In genomic region chr14:96461756-96462155, GRCm38 (mm10) we compare ENCODE assay signal across 22 mouse cellular contexts. TPM values are rescaled to one million over a fixed set of nuclear protein-coding genes. Genes with fewer than 3 reads are reported as not detected.
DNase-seq lines count a peak whose midpoint lies in the region; ATAC-seq and TF ChIP-seq lines count a peak whose summit lies in the region.
"Had no signal": no experiment of that assay in that cellular context is flagged by ENCODE, and none has a peak within 500 bp of the region (broad histone marks: within the 10 kb centered on the region; RNA-seq: fewer than 3 reads in every experiment).

No protein-coding gene starts in this region.

- no peaks in the 10 kb centered on the region for H3K9me3 ChIP-seq in midbrain, postnatal 0 days (ENCODE audit: low read length)
- H3K9me3 ChIP-seq in midbrain, embryonic 13.5 days, result no peaks in the 10 kb centered on the region
- H3K9me3 ChIP-seq: embryonic facial prominence, embryonic 15.5 days; forebrain, embryonic 10.5 days; heart, embryonic 13.5 days; hindbrain, embryonic 13.5 days had no signal

- no peak for TF ChIP-seq CTCF in midbrain, postnatal 0 days (IDR thresholded peaks at IDR 0.05)

- DNase-seq in cerebellum, postnatal 14 days, result peak; percentile 5 to 30
- peak; percentile 1 for DNase-seq in midbrain, postnatal 0 days (ENCODE audit: low spot score)
- DNase-seq in layer of hippocampus, postnatal 14 days (ENCODE audit: low spot score in 2 of 2), result peak; percentile 26 to 78
- DNase-seq in embryo, embryonic 9.5 days (ENCODE audit: extremely low spot score), result no peak
- no peak for DNase-seq in adrenal gland, adult 8-10 months
- DNase-seq: adrenal gland, postnatal 14 days; cerebellum, adult 11 months; cerebellum, adult 8-10 months; gastrocnemius, adult 2 months; gastrocnemius, postnatal 36 days; heart, adult 11 months had no signal

- H3K4me3 ChIP-seq in midbrain, postnatal 0 days (ENCODE audit: low read depth, low read length), result no peak overlapping the region
- no peak overlapping the region for H3K4me3 ChIP-seq in midbrain, embryonic 13.5 days (replicated peaks)
- H3K4me3 ChIP-seq: embryonic facial prominence, embryonic 15.5 days; erythroblast, embryonic 14.5 days; forebrain, embryonic 10.5 days; gastrocnemius, adult 2 months; heart, embryonic 13.5 days; hindbrain, embryonic 13.5 days had no signal

- no peak overlapping the region for H3K9ac ChIP-seq in midbrain, postnatal 0 days (replicated peaks; ENCODE audit: low read length, poor library complexity, severe bottlenecking)
- H3K9ac ChIP-seq in midbrain, embryonic 13.5 days (replicated peaks), result no peak overlapping the region
- H3K9ac ChIP-seq: embryonic facial prominence, embryonic 15.5 days; heart, embryonic 13.5 days; hindbrain, embryonic 13.5 days had no signal

- no peaks in the 10 kb centered on the region for H3K4me1 ChIP-seq in midbrain, postnatal 0 days (ENCODE audit: insufficient read depth, low read length)
- H3K4me1 ChIP-seq in midbrain, embryonic 13.5 days (replicated peaks), result no peaks in the 10 kb centered on the region
- H3K4me1 ChIP-seq: embryonic facial prominence, embryonic 15.5 days; forebrain, embryonic 10.5 days; heart, embryonic 13.5 days; hindbrain, embryonic 13.5 days had no signal

- no peaks in the 10 kb centered on the region for H3K36me3 ChIP-seq in midbrain, postnatal 0 days (ENCODE audit: insufficient read depth, low read length)
- H3K36me3 ChIP-seq in midbrain, embryonic 13.5 days, result no peaks in the 10 kb centered on the region
- H3K36me3 ChIP-seq: embryonic facial prominence, embryonic 15.5 days; forebrain, embryonic 10.5 days; heart, embryonic 13.5 days; hindbrain, embryonic 13.5 days had no signal

- no peaks in the 10 kb centered on the region for H3K27me3 ChIP-seq in midbrain, postnatal 0 days (ENCODE audit: insufficient read depth, low read length)
- no peaks in the 10 kb centered on the region for H3K27me3 ChIP-seq in midbrain, embryonic 13.5 days
- H3K27me3 ChIP-seq: embryonic facial prominence, embryonic 15.5 days; heart, embryonic 13.5 days; hindbrain, embryonic 13.5 days had no signal

- H3K27ac ChIP-seq in midbrain, postnatal 0 days (ENCODE audit: low read depth, low read length), result no peak overlapping the region
- no peak overlapping the region for H3K27ac ChIP-seq in midbrain, embryonic 13.5 days
- H3K27ac ChIP-seq: embryonic facial prominence, embryonic 15.5 days; forebrain, embryonic 10.5 days; gastrocnemius, adult 2 months; heart, embryonic 13.5 days; hindbrain, embryonic 13.5 days; hindbrain, postnatal 0 days had no signal

- 74% methylated on average over 2 of the region's 2 CpGs for WGBS in midbrain, postnatal 0 days
- 84% methylated on average over 2 of the region's 2 CpGs for WGBS in midbrain, embryonic 13.5 days

- no peak for ATAC-seq in cerebellum, adult (ENCODE audit: insufficient number of reproducible peaks, low FRiP score, low TSS enrichment)
- no peak for ATAC-seq in midbrain, postnatal 0 days (ENCODE audit: low FRiP score)
- ATAC-seq in midbrain, embryonic 13.5 days, result no peak
- ATAC-seq: hindbrain, postnatal 0 days had no signal

- H3K4me2 ChIP-seq in midbrain, postnatal 0 days (ENCODE audit: low read depth, low read length, poor library complexity, severe bottlenecking), result no peak overlapping the region
- H3K4me2 ChIP-seq in midbrain, embryonic 13.5 days (replicated peaks), result no peak overlapping the region
- H3K4me2 ChIP-seq: embryonic facial prominence, embryonic 15.5 days; heart, embryonic 13.5 days; hindbrain, embryonic 13.5 days had no signal

RNA-seq across cellular contexts. Expression of gene Klhl1, which starts 57.1 kb away (rescaled TPM):
- total RNA-seq in midbrain, postnatal 0 days (2014; rRNA removed), result 18.4 and 18.8 TPM in 2 replicates
- 10.1 and 11.7 TPM in 2 replicates for polyA plus RNA-seq in midbrain, postnatal 0 days (2015; fragmentation: Nextera tagmentation; extraction: Ambion mirVana)
- 8.5 and 9.3 TPM in 2 replicates for polyA plus RNA-seq in midbrain, embryonic 13.5 days (2015; fragmentation: Nextera tagmentation; extraction: Ambion mirVana)
- total RNA-seq in layer of hippocampus, postnatal 14 days (2021), result under 1 TPM; 0.16 to 0.52 TPM
- not detected for total RNA-seq in adrenal gland, adult 8-10 months (2022)
- total RNA-seq: adrenal gland, postnatal 14 days; gastrocnemius, adult 2 months; gastrocnemius, postnatal 36 days; hematopoietic stem cell, adult 5-6 weeks; MEL had no signal
- polyA plus RNA-seq: erythroblast, embryonic 14.5 days; heart, embryonic 13.5 days; heart, postnatal 0 days had no signal

Comparison
In these comparisons a context has a peak if more than half of its experiments do, and no peak if none do; other contexts are left out.
1. DNase-seq: peak in cerebellum, postnatal 14 days (2 of 2), midbrain, postnatal 0 days (single experiment) and layer of hippocampus, postnatal 14 days (2 of 2); none in embryo, embryonic 9.5 days (single experiment) and adrenal gland, adult 8-10 months (single experiment).
2. RNA of gene Klhl1, which starts 57.1 kb away (total RNA-seq): 18.4 to 18.8 TPM in midbrain, postnatal 0 days; 0.16 to 0.52 TPM in layer of hippocampus, postnatal 14 days and not detected in adrenal gland, adult 8-10 months; every median in the first group is over 10 times any median in the second.